Mouse (Mus musculus): ENCODE results near the gene Celsr3.

Celsr3 gene

GRCm38 (mm10) chr9:108825820-108826699, at the start of gene Celsr3:
Gene Celsr3, plus strand, starts transcription at chr9:108826320.
- DNase-seq: peak; percentile 92

GRCm38 (mm10) chr9:108776614-108777013, 49.5 kb upstream of the Celsr3 start:
- DNase-seq: no peak

GRCm38 (mm10) chr9:108777276-108777675, 48.8 kb upstream of the Celsr3 start:
- DNase-seq: no peak

GRCm38 (mm10) chr9:108780959-108781358, 45.2 kb upstream of the Celsr3 start:
- DNase-seq: peak; percentile 23

GRCm38 (mm10) chr9:108781891-108782290, 44.2 kb upstream of the Celsr3 start:
- DNase-seq: peak; percentile 24

- peak; percentile 28 for DNase-seq
These were observed 43.1 kb upstream of the Celsr3 start for GRCm38 (mm10) chr9:108782836-108783547.

GRCm38 (mm10) chr9:108783548-108784463, 42.3 kb upstream of the Celsr3 start, which contains the start of gene Ip6k2:
Gene Ip6k2, plus strand, starts transcription at chr9:108783796.
- DNase-seq: peak; percentile 97

GRCm38 (mm10) chr9:108785416-108785815, 40.7 kb upstream of the Celsr3 start:
- no peak for DNase-seq

GRCm38 (mm10) chr9:108786494-108786893, 39.6 kb upstream of the Celsr3 start:
- DNase-seq: no peak

- DNase-seq: no peak
These were observed 39.0 kb upstream of the Celsr3 start for GRCm38 (mm10) chr9:108787080-108787479.

- DNase-seq: no peak
These were observed 37.4 kb upstream of the Celsr3 start for GRCm38 (mm10) chr9:108788713-108789112.

- no peak for DNase-seq
These were observed 33.8 kb upstream of the Celsr3 start for GRCm38 (mm10) chr9:108792307-108792706.

- no peak for DNase-seq
These were observed 33.4 kb upstream of the Celsr3 start for GRCm38 (mm10) chr9:108792730-108793129.

GRCm38 (mm10) chr9:108795281-108795680, 30.8 kb upstream of the Celsr3 start:
- DNase-seq: no peak

GRCm38 (mm10) chr9:108795762-108796161, 30.4 kb upstream of the Celsr3 start:
- peak; percentile 52 for DNase-seq

- DNase-seq: no peak
These were observed 29.7 kb upstream of the Celsr3 start for GRCm38 (mm10) chr9:108796351-108796981.

- no peak for DNase-seq
These were observed 28.6 kb upstream of the Celsr3 start for GRCm38 (mm10) chr9:108797477-108797876.

GRCm38 (mm10) chr9:108798508-108799075, 27.5 kb upstream of the Celsr3 start:
- DNase-seq: no peak

GRCm38 (mm10) chr9:108799564-108799963, 26.6 kb upstream of the Celsr3 start:
- DNase-seq: no peak

GRCm38 (mm10) chr9:108805768-108806167, 20.4 kb upstream of the Celsr3 start:
- no peak for DNase-seq

- no peak for DNase-seq
These were observed 19.7 kb upstream of the Celsr3 start for GRCm38 (mm10) chr9:108806379-108806778.

GRCm38 (mm10) chr9:108806831-108807230, 19.3 kb upstream of the Celsr3 start:
- peak; percentile 53 for DNase-seq

Data from cerebellum, adult 11-12 months (tissue).